Mouse (Mus musculus) myocyte (in vitro differentiated cells): ENCODE measurements around the gene Dennd1b. TPM values are rescaled to one million over a fixed set of nuclear protein-coding genes. Genes with fewer than 3 reads are reported as not detected.

Source experiments
- H3K27me3 ChIP-seq: one replicate; pipeline ENCODE4 v1.6.1; 2011; ENCODE audit not compliant: control insufficient read depth, insufficient read depth, insufficient read length
- H3K36me3 ChIP-seq: one replicate; pipeline ENCODE4 v1.6.1; 2011; ENCODE audit not compliant: control insufficient read depth, insufficient read depth
- H3K4me2 ChIP-seq: one replicate; pipeline ENCODE4 v1.6.1; 2011; ENCODE audit warnings: low read depth, control low read depth
- H3K4me3 ChIP-seq: one replicate; pipeline ENCODE4 v1.5.1; 2011; ENCODE audit warnings: mild to moderate bottlenecking, control low read depth, moderate library complexity
- H3K79me2 ChIP-seq: one replicate; pipeline ENCODE4 v1.6.1; 2011; ENCODE audit not compliant: control insufficient read depth, insufficient read depth
- H3ac ChIP-seq: one replicate; pipeline ENCODE4 v1.6.1; 2011; ENCODE audit not compliant: control insufficient read depth, insufficient read length
- CEBPB ChIP-seq: IDR thresholded peaks from 2 replicates; pipeline ENCODE4 v1.6.1; 2011; ENCODE audit warnings: mild to moderate bottlenecking, moderate library complexity; ENCODE audit not compliant: poor library complexity, insufficient read depth, severe bottlenecking
- E2F4 ChIP-seq: IDR thresholded peaks from one replicate; pipeline ENCODE4 v1.6.1; 2011; ENCODE audit warnings: mild to moderate bottlenecking, control low read depth, moderate library complexity; ENCODE audit not compliant: insufficient read depth
- MAX ChIP-seq: IDR thresholded peaks from one replicate; pipeline ENCODE4 v1.6.1; 2011; ENCODE audit warnings: low read depth, mild to moderate bottlenecking, control low read depth
- MYOD1 ChIP-seq, 3 experiments: IDR thresholded peaks; one replicate each; pipeline ENCODE4 v1.6.1; 2011; ENCODE audit warnings: control low read depth in 2 of 3, low read depth in 2 of 3, mild to moderate bottlenecking in 2 of 3, moderate library complexity in 1 of 3; ENCODE audit not compliant: insufficient read length in 2 of 3, control insufficient read depth in 1 of 3
- MYOG ChIP-seq, 3 experiments: IDR thresholded peaks; one replicate each; pipeline ENCODE4 v1.6.1; 2011; ENCODE audit warnings: control low read depth in 2 of 3, low read depth in 2 of 3, mild to moderate bottlenecking in 2 of 3; ENCODE audit not compliant: insufficient read length in 2 of 3, control insufficient read depth in 1 of 3, insufficient read depth in 1 of 3
- POLR2A ChIP-seq: IDR thresholded peaks from one replicate; pipeline ENCODE4 v1.6.1; 2011; ENCODE audit warnings: low read depth, mild to moderate bottlenecking, control low read depth, moderate library complexity; ENCODE audit not compliant: insufficient read length
- POLR2AphosphoS2 ChIP-seq: IDR thresholded peaks from one replicate; pipeline ENCODE4 v1.6.1; 2011; ENCODE audit warnings: low read depth, control low read depth; ENCODE audit not compliant: insufficient read length
- REST ChIP-seq: IDR thresholded peaks from one replicate; pipeline ENCODE4 v1.6.1; 2011; ENCODE audit warnings: mild to moderate bottlenecking, control low read depth, moderate library complexity; ENCODE audit not compliant: insufficient read depth, insufficient read length
- SRF ChIP-seq: IDR thresholded peaks from one replicate; pipeline ENCODE4 v1.6.1; 2011; ENCODE audit warnings: low read depth; ENCODE audit not compliant: control insufficient read depth, insufficient read length
- TCF12 ChIP-seq: IDR thresholded peaks from one replicate; pipeline ENCODE4 v1.6.1; 2011; ENCODE audit warnings: mild to moderate bottlenecking, control low read depth; ENCODE audit not compliant: poor library complexity, insufficient read depth, severe bottlenecking
- TCF3 ChIP-seq: IDR thresholded peaks from one replicate; pipeline ENCODE4 v1.6.1; 2011; ENCODE audit warnings: low read depth, control low read depth; ENCODE audit not compliant: insufficient read length
- USF1 ChIP-seq: IDR thresholded peaks from one replicate; pipeline ENCODE4 v1.6.1; 2011; ENCODE audit warnings: low read depth, mild to moderate bottlenecking, control low read depth, moderate library complexity
- polyA plus RNA-seq: library from polyadenylated mRNA; unstranded; fragments of >200 nt; fragmentation: generic; extraction: Trizol; gene quantifications from one replicate; pipeline ENCODE4 v1.2.1, GENCODE M21; 2012; ENCODE audit warnings: missing spikeins

Gene Dennd1b
- polyA plus RNA-seq, 1 experiment = 1.3 TPM

DNA sequence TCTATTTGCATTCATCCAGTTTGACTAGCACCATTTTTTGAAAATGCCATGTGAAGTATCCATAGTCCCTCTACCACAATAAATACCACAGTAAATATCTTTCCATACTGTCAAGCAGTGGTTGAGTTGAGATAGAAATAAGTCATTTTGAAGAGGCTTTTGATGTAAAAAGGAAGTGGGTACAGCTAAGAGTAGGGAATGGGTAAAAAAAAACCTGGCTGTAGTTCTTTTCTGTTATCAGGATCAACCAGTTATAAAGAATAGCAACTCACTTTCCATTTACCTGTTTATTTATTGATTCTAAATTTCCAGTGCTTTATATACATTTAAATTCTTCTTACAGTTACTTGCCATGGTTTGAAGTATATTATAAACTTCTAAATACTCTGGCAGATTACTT is 89.8 kb downstream of the Dennd1b start:
- Histone ChIP-seq H3ac (no peak overlapping the region), H3K4me3 (no peak overlapping the region), H3K79me2 (no peaks in the 10 kb centered on the region), H3K4me2 (no peak overlapping the region), H3K27me3 (no peaks in the 10 kb centered on the region), H3K36me3 (peaks cover 4% of the 10 kb centered on the region)
- no peak for TF ChIP-seq MAX
- TF ChIP-seq USF1 = no peak
- TF ChIP-seq E2F4 = no peak
- TF ChIP-seq MYOG (IDR thresholded peaks at IDR 0.05; ENCODE audit: control insufficient read depth in 1 of 3, insufficient read depth in 1 of 3, insufficient read length in 2 of 3, low read depth in 2 of 3) = no peak
- no peak for TF ChIP-seq CEBPB
- TF ChIP-seq SRF = no peak
- TF ChIP-seq MYOD1 (IDR thresholded peaks at IDR 0.05; ENCODE audit: control insufficient read depth in 1 of 3, insufficient read length in 2 of 3, low read depth in 2 of 3) = no peak
- no peak for TF ChIP-seq POLR2AphosphoS2
- TF ChIP-seq TCF3 = no peak
- TF ChIP-seq REST = no peak
- no peak for TF ChIP-seq TCF12
- TF ChIP-seq POLR2A = no peak

DNA sequence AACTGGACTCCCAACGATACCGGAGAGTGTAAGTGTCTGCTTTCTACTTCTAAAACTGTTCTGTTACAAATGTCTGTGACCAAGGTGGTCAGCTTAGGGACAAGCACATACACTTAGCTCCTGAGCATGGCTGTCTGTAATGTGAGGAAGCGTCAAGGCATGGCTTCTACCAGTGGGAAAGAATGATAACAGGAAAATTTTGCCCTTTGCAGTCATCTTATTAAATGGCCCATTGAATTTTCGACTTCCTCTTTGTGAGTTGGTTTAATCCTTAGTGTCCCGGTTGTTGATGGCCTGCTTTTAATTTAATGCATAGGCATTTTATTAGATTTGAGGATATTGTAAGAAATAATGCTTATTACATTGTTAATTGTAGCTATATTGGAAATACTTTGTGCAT is 97.1 kb downstream of the Dennd1b start:
- H3K4me2 ChIP-seq = no peak overlapping the region
- no peak overlapping the region for H3ac ChIP-seq
- no peak for TF ChIP-seq TCF3
- TF ChIP-seq CEBPB = no peak
- no peak for TF ChIP-seq MYOG (IDR thresholded peaks at IDR 0.05; ENCODE audit: control insufficient read depth in 1 of 3, insufficient read depth in 1 of 3, insufficient read length in 2 of 3, low read depth in 2 of 3)
- no peak for TF ChIP-seq REST
- no peak for TF ChIP-seq MYOD1 (IDR thresholded peaks at IDR 0.05; ENCODE audit: control insufficient read depth in 1 of 3, insufficient read length in 2 of 3, low read depth in 2 of 3)
- TF ChIP-seq POLR2A = no peak
- TF ChIP-seq MAX = no peak
- TF ChIP-seq SRF = no peak
- no peak for TF ChIP-seq POLR2AphosphoS2
- TF ChIP-seq USF1 = no peak
- peaks cover 6% of the 10 kb centered on the region for H3K36me3 ChIP-seq
- no peaks in the 10 kb centered on the region for H3K27me3 ChIP-seq
- no peak overlapping the region for H3K4me3 ChIP-seq
- H3K79me2 ChIP-seq = no peaks in the 10 kb centered on the region

DNA sequence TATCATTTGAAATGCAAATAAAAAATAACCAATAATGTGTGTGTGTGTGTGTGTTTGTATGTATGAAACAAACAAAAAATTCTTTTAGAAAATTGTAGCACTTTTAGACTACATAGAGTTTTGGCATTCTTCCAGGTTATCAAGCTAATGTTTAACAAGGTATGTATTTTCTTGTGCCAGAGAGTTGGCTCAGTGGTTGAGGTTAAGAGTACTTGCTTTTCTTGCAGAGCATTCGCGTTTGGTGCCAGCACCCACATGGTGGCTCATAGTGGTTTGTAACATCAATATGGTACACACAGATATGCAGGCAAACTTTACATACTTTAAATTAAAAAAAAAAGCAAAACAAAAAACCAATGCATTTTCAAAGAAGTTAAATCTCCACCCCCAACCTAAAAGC is 101.5 kb downstream of the Dennd1b start:
- Histone ChIP-seq H3K27me3 (no peaks in the 10 kb centered on the region), H3ac (no peak overlapping the region), H3K4me2 (no peak overlapping the region), H3K79me2 (no peaks in the 10 kb centered on the region), H3K36me3 (peaks cover 6% of the 10 kb centered on the region), H3K4me3 (no peak overlapping the region)
- TF ChIP-seq MAX (no peak), CEBPB (no peak), E2F4 (no peak), TCF12 (no peak), REST (no peak), MYOD1 (IDR thresholded peaks at IDR 0.05; ENCODE audit: control insufficient read depth in 1 of 3, insufficient read length in 2 of 3, low read depth in 2 of 3) (no peak), USF1 (no peak), POLR2A (no peak), SRF (no peak), POLR2AphosphoS2 (no peak), MYOG (IDR thresholded peaks at IDR 0.05; ENCODE audit: control insufficient read depth in 1 of 3, insufficient read depth in 1 of 3, insufficient read length in 2 of 3, low read depth in 2 of 3) (no peak)

DNA sequence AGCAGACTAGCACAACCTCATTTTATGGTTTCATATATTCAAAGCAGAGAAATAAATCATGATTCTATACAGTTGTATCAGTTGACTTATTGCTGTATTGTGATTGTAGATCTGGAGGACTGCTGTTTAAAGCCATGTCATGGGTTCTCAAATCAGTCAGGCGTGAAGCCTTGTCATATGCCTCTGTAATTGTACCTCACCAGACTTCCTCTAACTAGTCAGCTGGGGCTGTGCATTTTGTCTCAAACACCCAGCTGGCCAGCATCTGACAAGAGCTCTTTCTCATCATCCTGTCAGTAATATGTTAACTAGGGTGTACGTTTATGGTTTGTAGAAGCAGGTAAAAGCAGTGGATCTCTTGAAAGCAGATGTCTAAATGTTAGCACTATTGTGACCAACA is 104.0 kb downstream of the Dennd1b start:
- Histone ChIP-seq H3K27me3 (no peaks in the 10 kb centered on the region), H3K4me2 (no peak overlapping the region), H3K36me3 (peaks cover 6% of the 10 kb centered on the region), H3ac (no peak overlapping the region), H3K79me2 (no peaks in the 10 kb centered on the region), H3K4me3 (no peak overlapping the region)
- TF ChIP-seq USF1 (no peak), MYOG (IDR thresholded peaks at IDR 0.05; ENCODE audit: control insufficient read depth in 1 of 3, insufficient read depth in 1 of 3, insufficient read length in 2 of 3, low read depth in 2 of 3) (no peak), POLR2A (no peak), POLR2AphosphoS2 (no peak), MAX (no peak), SRF (no peak), TCF12 (no peak), TCF3 (no peak), CEBPB (no peak), REST (no peak), E2F4 (no peak), MYOD1 (IDR thresholded peaks at IDR 0.05; ENCODE audit: control insufficient read depth in 1 of 3, insufficient read length in 2 of 3, low read depth in 2 of 3) (no peak)

DNA sequence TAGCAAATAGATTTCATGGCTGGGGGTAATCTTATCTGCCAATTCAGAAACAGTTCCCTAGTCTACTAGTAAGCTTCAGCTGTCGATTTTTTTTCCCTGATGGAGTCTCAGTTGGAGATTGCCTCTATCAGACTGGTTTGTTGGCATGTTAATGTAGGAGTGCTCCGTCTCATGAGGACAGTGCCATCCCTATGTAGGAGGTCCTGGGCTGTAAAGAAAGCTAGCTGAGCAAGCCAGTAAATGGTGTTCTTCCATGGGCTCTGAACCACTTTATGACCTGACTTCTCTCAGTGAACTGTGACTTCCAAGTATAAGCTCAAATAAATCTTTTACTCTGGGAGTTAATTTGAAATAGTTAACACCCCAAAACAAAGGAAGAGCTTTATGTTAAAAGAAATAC is 107.8 kb downstream of the Dennd1b start:
- H3K4me2 ChIP-seq = no peak overlapping the region
- no peak for TF ChIP-seq MAX
- TF ChIP-seq CEBPB = no peak
- TF ChIP-seq POLR2A = no peak
- TF ChIP-seq MYOG (IDR thresholded peaks at IDR 0.05; ENCODE audit: control insufficient read depth in 1 of 3, insufficient read depth in 1 of 3, insufficient read length in 2 of 3, low read depth in 2 of 3) = no peak
- TF ChIP-seq POLR2AphosphoS2 = no peak
- no peak for TF ChIP-seq TCF12
- no peak for TF ChIP-seq USF1
- no peak for TF ChIP-seq TCF3
- TF ChIP-seq E2F4 = no peak
- TF ChIP-seq MYOD1 (IDR thresholded peaks at IDR 0.05; ENCODE audit: control insufficient read depth in 1 of 3, insufficient read length in 2 of 3, low read depth in 2 of 3) = no peak
- TF ChIP-seq REST = no peak
- no peak for TF ChIP-seq SRF
- H3K27me3 ChIP-seq = no peaks in the 10 kb centered on the region

More for the DNA sequence above, 107.8 kb downstream of the Dennd1b start:
- H3K36me3 ChIP-seq = no peaks in the 10 kb centered on the region
- H3ac ChIP-seq = no peak overlapping the region
- no peaks in the 10 kb centered on the region for H3K79me2 ChIP-seq
- H3K4me3 ChIP-seq = no peak overlapping the region
